Mouse (Mus musculus) hindlimb bud, embryonic 11.5 days (tissue): ENCODE data around the gene Dyx1c1.
A peak's percentile ranks its signal among the peaks of the same experiment; 100 is the strongest.

Experiments used
- DNase-seq: peaks from one replicate; pipeline ENCODE4 v3.0.0-alpha.2; 2012; ENCODE audit warnings: low read depth, low spot score; ENCODE audit errors: extremely low spot score

Dyx1c1 gene

DNA sequence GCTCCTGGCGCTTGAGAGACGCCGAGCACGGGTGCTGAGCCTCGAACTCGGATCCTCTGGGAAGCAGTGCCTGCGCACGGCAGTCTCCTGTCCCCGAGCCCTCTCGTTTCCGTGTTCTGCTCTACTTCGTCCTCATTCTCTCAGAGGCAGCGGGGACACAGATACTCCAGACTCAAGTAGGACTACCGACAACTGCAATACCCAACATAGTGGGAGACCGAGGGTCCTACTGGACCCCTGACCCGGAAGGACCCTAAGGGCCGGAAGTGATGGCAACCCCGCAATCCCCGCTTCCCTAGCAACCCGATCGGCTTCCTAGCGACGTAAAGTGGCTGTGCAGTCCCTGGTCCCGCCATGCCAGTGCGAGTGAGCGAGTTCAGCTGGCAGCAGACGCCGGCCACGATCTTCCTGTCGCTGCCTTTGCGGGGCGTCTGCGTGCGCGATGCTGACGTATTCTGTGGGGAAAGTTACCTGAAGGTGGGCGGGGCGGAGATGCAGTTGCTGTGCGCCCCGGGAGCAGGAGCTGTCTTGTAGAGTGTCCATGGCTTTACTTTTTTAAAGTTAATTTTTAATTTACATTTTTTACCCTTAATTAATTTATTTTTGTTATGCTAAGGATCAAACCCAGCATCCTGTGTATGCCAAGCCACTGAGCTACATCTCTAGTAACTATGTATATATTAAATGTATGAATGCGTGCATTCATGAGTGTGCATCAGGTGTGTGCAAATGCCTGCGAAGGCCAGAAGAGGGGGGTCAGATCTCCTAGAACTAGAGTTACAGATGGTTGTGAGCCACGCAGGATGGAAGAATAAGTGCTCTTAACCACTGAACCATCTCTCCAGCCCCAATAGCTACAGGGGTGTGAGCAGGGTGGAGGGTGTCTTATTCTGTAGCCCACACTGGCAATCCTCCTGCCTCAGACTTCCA lies at the start of gene Dyx1c1, which contains the start of gene Gm44503:
Gene Dyx1c1, plus strand, starts transcription at position 265 of the 930 bp plus-strand sequence.
Gene Gm44503, plus strand, starts transcription at position 332 of the 930 bp plus-strand sequence.
- DNase-seq = peak; percentile 63

DNA sequence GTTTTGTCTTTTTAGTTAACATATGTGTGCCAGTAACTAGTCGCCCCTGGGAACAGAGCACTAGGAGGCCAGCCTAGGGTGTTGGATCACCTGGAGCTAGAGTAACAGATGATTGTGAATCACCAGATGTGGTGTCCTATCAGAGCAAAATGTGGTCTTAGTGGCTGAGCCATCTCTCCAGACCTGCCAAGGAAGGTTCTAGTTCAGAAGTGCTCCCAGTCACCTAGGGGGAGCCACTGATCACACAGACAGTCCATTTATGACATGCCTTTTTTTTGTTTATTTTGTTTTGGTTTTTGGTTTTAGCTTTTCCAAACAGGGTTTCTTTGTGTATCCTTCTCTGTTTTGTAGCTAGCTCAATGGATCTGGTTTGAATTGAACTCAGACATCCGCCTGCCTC lies 47.2 kb upstream of the Dyx1c1 start:
- no peak for DNase-seq

DNA sequence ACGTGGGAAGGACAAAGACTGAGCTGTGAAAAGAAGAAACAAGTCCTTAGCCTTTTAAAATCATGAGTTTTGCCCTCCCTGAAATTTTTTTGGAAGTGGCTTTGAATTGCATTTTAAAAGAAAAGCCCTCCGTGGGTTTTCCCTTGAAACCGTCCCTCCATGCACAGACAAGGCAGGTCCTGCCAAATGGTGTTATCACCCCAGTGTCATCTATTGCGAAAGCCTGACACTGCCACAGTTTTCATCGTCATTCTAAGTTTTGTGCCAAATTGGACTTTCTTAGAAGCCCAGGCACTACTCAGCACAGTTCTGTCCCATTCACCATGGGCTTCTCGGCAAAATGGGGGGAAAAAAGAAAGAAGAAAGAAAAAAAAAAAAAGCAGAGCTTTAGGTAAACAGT lies 45.0 kb upstream of the Dyx1c1 start:
- no peak for DNase-seq

GRCm38 (mm10) chr9:72915728-72916127 lies 42.9 kb upstream of the Dyx1c1 start:
- no peak for DNase-seq

DNA sequence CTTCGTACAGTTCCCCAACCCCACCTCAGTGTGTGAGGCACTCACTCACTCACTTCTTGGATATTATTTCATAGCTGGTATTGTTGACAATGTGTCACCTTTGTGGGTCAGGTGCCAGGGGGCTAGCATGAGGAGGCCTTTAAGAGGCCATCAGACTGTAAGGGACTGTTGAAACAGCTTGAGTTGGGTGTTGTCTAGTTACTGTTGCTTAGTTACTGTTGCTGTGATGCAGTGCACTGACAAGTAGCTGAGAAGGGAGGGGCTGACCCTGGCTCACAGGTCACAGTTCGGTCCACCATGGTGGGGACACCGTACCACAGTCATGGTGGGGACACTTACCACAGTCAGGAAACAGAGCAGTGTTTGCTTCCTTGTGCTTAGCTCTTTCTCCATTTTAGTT lies 35.5 kb upstream of the Dyx1c1 start:
- no peak for DNase-seq

DNA sequence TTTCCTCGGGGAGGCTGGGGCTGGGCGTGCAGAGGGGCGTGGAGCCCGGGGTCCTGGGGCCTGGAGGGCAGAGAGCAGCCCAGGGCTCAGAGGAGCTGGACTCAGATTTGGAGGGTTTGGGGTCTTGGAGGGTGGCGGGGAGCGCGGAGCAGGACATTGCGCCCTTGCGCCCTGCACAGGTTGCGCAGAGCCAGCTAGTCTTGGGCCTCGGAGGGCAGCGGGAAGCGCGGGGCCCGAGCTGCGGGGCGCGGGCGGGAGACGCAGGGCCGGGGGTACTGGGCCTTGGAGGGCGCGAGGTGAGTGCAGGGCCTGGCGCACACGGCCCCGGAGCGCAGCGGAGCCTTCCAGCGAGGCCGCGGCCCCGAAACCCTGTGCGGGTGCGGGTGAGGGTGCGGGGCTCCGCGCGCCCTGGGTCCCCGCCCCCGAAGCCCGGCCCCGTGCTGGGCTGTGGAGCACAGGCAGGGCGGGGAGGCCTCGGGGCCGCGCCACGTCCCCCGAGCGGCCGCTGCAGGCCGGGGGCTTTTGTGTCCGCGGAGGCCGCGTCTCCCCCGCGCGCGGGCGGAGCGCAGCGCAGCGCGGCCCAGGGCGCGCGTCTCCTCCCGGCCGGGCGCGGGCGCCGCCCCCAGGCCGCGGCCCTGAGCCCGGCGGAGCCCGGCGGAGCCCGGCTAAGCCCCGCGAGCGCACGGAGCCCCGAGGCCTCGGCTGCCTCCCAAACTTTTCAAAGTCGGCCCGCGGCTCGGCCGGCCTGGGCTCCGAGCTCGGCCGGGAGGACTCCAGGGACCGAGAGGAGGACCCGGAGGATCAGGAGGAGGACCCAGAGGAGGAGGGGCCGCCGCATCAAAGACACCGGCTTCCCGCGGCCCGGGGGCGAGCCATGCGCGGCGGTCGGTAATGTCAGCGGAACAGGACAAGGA lies 33.3 kb upstream of the Dyx1c1 start, which contains the start of gene Pygo1:
Gene Pygo1, plus strand, starts transcription at position 625 of the 914 bp plus-strand sequence.
- DNase-seq = no peak

DNA sequence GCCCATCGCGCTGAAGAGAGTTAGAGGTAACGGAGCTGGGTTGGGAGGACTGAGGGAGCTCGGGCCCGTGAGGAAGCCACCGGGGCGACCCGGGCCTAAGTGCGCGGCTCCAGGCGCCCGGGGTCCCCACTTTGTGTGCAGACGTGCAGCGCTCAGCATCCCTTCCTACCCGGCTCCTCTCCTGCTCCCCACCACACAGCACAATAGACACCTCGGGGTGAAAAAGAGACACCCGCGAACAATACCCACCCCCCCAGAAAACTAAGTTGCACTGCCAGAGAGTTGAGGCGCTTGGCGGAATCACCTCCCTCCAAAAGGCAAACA lies 32.7 kb upstream of the Dyx1c1 start:
- DNase-seq = no peak

GRCm38 (mm10) chr9:72931166-72931790 lies 27.3 kb upstream of the Dyx1c1 start:
- DNase-seq = no peak

- no peak for DNase-seq
These were observed 23.3 kb upstream of the Dyx1c1 start for GRCm38 (mm10) chr9:72935309-72935708.

- DNase-seq = no peak
These were observed 22.3 kb upstream of the Dyx1c1 start for GRCm38 (mm10) chr9:72936301-72936700.

DNA sequence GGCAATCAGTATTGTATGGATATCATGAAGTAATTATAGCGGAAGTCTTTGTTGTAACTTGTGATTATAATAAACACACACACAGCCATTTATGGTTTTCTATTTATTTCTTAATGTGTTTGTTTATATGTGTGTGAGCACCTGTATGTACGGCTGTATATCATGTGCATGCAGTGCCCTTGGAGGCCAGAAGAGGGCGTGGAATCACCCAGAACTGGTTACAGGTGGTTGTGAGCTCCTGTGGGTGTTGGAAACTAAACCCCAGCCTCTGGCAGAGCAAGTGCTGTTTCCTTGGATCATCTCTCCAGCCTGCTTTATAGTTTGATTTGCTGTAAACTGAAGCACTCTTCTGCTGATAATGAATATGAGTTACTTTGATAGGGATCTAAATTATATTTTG lies 15.2 kb upstream of the Dyx1c1 start:
- no peak for DNase-seq

- no peak for DNase-seq
These were observed 14.3 kb upstream of the Dyx1c1 start for GRCm38 (mm10) chr9:72944286-72944685.

DNA sequence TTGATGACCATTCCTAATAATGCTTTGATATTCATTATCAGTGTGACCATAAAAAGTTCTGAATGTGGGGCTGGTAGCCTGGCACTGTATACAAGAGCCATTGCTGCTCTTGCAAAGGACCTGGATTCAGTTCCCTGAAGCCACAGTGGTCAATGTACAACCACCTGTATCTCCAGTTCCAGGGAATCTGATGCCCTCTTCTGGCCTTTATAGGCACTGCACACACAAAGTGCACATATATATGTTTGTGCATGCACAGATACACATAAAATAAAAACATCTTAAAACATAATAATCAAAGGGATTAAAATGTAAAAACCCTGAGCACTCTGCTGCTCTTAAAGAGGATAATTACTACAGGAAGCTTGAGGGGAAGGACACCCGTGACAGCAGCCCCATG lies 11.6 kb upstream of the Dyx1c1 start:
- DNase-seq = no peak

GRCm38 (mm10) chr9:72949572-72949971 lies 9.0 kb upstream of the Dyx1c1 start:
- DNase-seq = no peak

DNA sequence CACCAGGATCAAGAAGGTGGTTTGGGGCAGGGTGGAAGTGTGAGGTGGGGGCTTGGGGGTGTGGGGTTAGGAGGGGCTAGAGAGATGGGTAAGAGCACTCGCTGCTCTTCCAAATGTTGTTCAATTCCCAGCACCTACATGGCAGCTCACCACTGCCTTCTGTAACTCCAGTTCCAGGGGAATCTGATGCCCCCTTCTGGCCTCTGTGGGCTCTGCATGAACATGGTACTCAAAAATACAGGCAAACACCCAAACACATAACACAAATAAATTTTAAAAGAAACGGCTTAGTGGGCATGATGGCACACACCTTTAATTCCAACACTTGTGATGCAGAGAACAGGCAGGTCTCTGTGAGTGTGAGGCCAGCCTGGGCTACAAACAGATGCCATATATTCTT lies 3.8 kb upstream of the Dyx1c1 start:
- DNase-seq = no peak

DNA sequence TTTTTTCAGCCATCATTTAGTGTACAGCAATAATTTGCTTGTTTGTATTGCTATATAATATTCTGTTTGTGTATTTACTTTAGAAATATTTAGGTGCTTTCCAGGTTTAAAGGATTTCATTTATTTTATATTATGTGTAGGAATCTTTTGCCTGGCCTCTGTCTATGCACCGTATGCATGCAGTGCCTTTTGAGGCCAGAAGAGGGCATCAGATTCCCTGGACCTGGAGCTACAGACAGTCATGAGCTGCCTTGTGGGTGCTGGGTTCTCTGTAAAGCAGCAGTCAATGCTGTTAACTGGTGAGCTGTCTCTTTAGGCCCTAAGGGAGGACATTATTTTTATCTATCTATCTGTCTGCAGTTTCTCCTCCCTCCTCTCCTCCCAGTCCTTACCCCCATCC lies 3.0 kb upstream of the Dyx1c1 start:
- peak; percentile 35 for DNase-seq

DNA sequence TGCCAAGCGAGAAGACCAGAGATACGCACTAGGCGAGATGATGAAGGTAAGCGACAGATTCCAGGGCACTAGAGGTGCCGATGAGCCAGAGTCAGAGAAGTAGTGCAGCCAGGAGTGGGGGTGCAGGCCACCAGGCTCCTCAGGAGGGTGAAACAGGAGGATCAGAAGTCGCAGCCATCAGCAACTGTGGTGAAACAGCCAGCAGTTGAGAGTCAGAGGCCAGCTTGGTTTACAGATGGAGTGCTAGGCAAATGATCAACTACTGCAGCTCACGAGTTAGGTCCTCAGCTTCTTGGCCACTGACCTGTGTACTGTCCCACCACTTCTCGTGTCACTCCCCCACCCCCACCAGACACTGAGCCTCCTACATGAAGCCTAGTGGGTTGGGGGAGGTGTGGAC lies 2.8 kb downstream of the Dyx1c1 start:
- no peak for DNase-seq

DNA sequence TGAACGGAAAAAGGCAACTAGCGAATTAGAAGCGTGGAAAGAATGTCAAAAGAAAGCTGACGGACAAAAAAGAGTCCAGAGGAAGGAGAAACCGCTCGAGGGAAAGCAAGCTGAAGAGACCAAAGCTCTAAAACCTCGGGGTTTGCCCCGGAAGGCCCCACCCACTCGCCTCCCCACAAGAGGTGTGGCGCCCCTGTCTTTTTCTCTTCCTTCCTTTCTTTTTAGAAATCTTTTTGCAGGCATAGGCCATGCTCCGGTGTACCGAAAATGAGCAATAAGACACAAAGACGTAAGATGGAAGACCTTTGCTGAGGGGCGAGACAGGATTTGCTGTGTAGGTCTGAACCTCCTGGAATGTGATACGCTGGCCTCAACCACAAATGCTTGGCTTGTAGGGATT lies 3.4 kb downstream of the Dyx1c1 start:
- DNase-seq = no peak

DNA sequence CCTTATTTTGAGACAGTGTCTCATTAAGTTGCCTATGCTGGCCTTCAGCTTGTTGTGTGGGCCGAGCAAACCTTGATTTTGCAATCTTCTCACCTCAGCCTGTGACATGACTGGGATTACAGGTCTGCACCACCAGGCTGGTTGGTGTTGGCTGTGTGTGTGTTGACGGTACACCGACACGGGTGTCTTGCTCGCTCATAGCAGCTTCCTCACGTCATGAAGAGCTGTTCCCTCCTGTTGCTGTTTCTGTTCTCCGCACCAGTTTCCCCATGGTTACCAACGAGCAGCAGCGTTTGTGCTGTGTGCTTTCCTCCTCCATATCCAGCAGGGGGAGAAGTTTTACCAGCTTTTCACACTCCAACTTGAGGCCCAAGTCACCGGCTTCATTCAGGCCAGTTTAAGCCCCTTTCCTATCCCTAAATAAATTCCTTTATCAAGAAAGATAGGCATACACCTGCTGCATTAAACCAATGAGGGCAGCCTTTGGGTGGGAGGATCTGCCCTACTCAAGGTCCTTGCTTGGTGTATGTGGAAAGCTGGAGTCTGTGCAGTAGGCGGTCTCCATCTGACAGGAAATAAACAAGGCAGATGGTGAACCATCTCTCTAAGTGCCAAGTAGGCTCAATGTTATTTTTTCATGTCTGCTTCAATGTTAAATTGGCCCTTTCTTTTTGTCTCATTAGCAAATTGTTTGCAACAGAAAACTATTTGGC lies 9.9 kb downstream of the Dyx1c1 start:
- DNase-seq = no peak

- DNase-seq = no peak
These were observed 11.3 kb downstream of the Dyx1c1 start for GRCm38 (mm10) chr9:72969874-72970273.

DNA sequence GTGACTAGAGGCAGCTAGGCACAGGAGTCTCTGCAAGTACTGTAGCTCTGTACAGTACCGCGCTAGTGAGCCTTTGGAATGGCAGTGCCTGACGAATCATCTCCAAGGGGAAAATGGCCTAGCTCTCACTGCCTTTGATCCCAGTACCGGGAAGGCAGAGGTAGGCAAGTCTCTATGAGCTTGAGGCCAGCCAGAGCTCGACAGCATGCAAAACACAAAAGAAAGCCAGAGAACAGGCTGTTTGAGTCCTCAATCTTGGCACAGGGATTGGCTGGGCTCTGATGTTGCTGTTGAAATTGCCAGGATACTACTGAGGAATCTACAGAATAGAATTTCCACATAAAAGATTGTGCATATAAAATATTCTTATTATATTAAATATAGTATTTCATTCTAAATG lies 13.8 kb downstream of the Dyx1c1 start:
- DNase-seq = no peak
